Mouse (Mus musculus): ENCODE measurements around the gene Sema3e. TPM values are rescaled to one million over a fixed set of nuclear protein-coding genes. Genes with fewer than 3 reads are reported as not detected.

Gene Sema3e
- polyA plus RNA-seq, 1 experiment from 2014 or later, result 1.5 TPM

GRCm38 (mm10) chr5:14260156-14260555 is 235.1 kb downstream of the Sema3e start:
- no peak overlapping the region for H3K27ac ChIP-seq
- no peaks in the 10 kb centered on the region for H3K27me3 ChIP-seq (ENCODE audit: poor library complexity, severe bottlenecking)
- 94% methylated on average over 4 of the region's 4 CpGs for WGBS
- DNase-seq (ENCODE audit: extremely low spot score, low spot score), result no peak
- H3K4me1 ChIP-seq, result no peaks in the 10 kb centered on the region
- no peak overlapping the region for H3K4me3 ChIP-seq
- 0 out of 2 replicates have a peak, but pooled peaks cover 3% of the 10 kb centered on the region for H3K9me3 ChIP-seq
- H3K36me3 ChIP-seq (replicated peaks), result no peaks in the 10 kb centered on the region

GRCm38 (mm10) chr5:14267400-14267799 is 242.3 kb downstream of the Sema3e start:
- H3K4me3 ChIP-seq, result no peak overlapping the region
- no peak for DNase-seq (ENCODE audit: extremely low spot score, low spot score)
- H3K27ac ChIP-seq, result no peak overlapping the region
- 81% methylated on average over 2 of the region's 2 CpGs for WGBS
- no peaks in the 10 kb centered on the region for H3K9me3 ChIP-seq
- no peaks in the 10 kb centered on the region for H3K4me1 ChIP-seq
- no peaks in the 10 kb centered on the region for H3K36me3 ChIP-seq (replicated peaks)
- no peaks in the 10 kb centered on the region for H3K27me3 ChIP-seq (ENCODE audit: poor library complexity, severe bottlenecking)

Other genes starting within 250 kb of the Sema3e start
- not detected in 2 replicates for gene Speer3, start 233.7 kb upstream of the Sema3e start, polyA plus RNA-seq (2016; fragmentation: Nextera tagmentation; extraction: Ambion mirVana)

Measured in forebrain, embryonic 10.5 days (tissue).